Mouse (Mus musculus) 416B (cell line): Measurements from ENCODE around the gene Sycp2.

ENCODE experiments used
- DNase-seq: peaks from one replicate; pipeline ENCODE4 v3.0.0; 2011; ENCODE audit warnings: low read depth

Sycp2 gene

GRCm38 (mm10) chr2:178407053-178407815 lies at the start of gene Sycp2:
Sycp2 (minus strand) TSS chr2:178407685.
- no peak for DNase-seq

- no peak for DNase-seq
Measured at GRCm38 (mm10) chr2:178454664-178455516, 47.4 kb upstream of the Sycp2 start.

DNA sequence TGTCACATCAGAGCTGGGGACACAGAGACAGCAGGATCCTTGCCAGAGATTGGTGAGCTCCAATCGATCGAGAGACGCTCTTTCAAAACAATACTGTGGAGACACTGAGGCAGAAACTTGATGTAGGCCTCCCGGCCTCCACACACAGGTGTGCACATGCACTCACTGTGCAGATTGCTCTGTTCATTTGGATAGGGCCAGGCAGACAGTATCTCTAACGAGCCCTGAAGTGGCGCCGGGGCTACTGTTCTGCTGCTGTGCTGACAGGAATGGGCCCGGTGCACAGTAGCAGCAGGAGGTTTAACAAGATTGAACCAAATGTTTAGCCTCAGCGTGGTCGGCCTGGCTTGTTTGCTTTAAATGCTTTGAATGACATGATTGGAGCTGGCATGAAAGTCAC lies 43.5 kb upstream of the Sycp2 start:
- DNase-seq, result no peak

- DNase-seq, result no peak
Measured at GRCm38 (mm10) chr2:178450236-178450635, 42.8 kb upstream of the Sycp2 start.

DNA sequence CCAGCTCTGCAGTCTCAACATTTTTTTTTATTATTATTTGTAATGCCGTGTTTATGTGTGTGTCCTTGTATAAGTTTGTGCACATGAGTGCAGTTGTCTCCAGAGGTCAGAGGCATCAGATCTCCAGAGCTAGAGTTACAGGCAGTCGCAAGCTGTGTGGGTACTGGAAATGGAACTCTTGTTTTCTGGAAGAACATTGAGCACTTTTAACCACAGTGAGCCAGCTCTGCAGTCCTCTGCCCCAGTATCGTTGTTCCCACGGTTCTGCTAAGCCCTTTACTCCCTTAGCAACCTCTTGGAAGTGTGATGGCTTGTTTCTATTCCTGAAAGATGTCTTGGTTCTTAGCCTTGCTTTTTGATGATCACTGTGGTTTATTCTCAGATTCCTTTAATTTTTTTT lies 41.9 kb upstream of the Sycp2 start:
- no peak for DNase-seq

- DNase-seq, result no peak
Measured at GRCm38 (mm10) chr2:178437311-178437710, 29.8 kb upstream of the Sycp2 start.

- DNase-seq, result no peak
Measured at GRCm38 (mm10) chr2:178433903-178434302, 26.4 kb upstream of the Sycp2 start.

DNA sequence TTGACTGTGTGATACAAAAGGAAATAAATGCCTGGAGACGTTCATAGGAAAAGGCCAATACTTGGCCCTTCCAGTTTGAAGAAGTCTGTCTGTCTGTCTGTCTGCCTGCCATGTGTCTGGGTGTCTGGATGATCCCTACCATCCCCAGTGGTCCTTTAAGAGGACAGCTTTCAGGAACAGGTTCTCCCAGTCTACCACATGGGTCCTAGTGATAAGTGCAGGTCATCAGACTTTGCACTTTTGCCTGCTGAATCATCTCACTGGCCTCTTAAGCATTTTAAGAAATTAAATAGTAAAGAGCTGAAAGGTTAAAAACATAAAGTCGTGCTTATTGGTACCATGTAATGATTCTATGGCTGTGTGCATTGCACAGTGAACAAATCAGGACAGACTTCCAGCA lies 26.0 kb upstream of the Sycp2 start:
- DNase-seq, result no peak

DNA sequence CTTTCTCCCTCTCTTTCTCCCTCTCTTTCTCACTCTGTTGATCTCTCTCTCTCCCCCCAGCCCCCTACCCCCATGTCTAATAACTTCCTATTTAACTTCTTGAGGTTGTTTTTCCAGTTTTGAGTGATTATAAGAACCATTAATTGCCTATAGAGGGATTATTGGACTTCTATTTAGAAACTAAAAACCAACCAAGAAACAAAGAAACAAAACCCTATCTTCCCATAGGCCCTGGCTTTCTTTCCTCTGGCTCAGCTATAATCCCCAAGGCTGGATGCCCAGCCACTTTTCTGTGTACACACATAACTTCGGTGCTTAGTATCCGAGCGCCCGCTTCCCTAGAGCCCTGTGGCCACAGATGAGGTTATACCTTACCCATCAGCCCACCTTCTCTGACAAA lies 22.7 kb upstream of the Sycp2 start, which contains the start of gene Cdh26:
Cdh26 (plus strand) TSS at position 301 of the 400 bp plus-strand sequence.
- DNase-seq, result no peak

DNA sequence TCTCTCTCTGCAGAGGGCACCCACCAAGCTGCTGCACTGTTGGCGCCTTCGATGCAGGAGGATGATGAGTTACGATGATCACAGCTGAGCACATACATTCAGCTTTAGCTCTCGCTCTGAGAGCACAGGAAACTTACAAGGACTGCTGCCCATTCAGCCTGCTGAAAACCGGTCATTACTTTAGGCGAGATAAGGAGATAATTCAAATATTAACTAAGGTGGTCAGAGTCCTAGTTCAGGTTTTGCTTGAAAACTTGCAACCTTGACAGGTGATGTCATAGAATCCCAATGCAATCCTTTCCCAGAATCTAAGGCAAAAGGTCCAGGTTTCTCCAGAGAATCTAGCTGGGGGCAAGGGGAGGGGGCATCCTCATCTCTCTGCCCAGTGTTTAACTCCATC lies 21.9 kb upstream of the Sycp2 start:
- DNase-seq, result no peak

DNA sequence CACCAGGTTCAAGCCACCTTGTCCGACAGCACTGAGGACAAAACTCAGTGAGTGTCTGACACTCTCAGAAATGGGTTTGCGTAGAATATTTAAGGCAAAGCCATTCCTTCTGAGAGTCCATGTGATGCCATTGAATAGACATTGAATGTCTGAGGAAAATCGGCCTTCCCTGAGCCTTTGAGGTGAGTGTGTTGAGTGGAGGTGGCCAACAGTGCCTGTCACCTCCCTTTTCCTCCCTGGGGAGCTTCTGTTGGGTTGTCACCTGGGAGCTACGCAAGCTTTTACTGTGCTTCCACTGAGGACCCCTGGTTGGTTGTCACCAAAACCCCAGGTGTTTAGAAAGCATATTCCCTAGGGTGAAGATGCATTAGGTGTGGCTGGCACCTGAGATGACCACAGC lies 21.2 kb upstream of the Sycp2 start:
- DNase-seq, result no peak

- no peak for DNase-seq
Measured at GRCm38 (mm10) chr2:178428183-178428582, 20.7 kb upstream of the Sycp2 start.

- DNase-seq, result no peak
Measured at GRCm38 (mm10) chr2:178427181-178427580, 19.7 kb upstream of the Sycp2 start.

DNA sequence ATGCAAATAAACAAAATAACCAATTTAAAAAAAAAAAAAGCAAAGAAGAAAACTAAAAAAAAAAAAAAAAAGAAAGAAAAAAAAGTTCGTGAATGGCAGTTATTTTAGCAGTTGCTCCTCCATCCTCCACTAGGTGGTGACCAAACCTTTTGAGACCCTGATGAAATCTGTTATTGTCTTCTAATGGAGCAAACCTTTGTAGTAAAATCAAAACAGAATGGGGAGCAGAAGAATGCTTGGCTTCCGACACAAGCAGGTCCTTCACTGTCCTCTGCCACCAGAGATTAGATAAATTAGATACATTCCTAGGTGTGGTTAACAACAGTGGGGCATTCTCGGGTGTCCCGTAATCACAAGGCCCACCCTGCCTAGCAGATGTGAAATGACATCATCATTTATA lies 18.7 kb upstream of the Sycp2 start:
- peak; percentile 3 for DNase-seq

DNA sequence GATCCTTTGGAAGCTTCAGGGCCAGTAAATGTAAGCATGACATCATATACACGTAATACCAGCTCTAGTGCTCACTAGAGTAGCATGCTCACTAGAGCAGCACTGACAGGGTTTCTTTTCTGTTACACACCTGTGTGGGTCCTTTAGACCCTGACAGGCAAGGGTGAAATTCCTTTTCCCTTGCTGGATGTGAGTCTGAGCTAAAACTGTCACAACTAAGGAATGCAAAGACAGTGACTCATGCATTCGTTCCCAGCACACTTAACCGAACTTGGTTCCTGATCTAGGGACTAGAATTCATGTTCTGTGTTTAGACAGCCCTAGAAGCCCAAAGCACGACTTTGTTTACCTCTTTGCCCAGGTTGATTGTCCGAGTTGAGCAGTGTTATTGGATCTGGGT lies 15.7 kb upstream of the Sycp2 start:
- DNase-seq, result no peak

GRCm38 (mm10) chr2:178422186-178422585 lies 14.7 kb upstream of the Sycp2 start:
- DNase-seq, result no peak

GRCm38 (mm10) chr2:178421603-178422002 lies 14.1 kb upstream of the Sycp2 start:
- DNase-seq, result no peak

DNA sequence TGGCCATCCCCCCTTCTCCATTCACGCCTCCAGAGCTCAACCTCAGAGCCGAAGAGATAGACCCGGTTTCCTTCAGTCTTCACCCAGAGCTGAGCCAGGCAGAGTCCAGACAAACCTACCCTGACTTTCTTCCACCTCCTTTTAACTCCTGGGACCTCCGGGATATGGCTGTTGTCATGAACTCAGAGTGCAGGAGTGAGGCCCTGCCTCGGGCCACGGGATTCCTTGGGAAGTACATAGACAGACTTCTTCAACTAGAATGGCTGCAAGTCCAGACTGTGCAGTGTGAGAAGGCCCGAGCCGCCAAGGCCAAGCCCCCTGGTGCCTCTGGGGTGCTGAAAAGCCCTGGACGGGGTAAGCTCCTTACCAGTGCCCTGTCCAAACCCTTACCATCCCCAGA lies 13.1 kb upstream of the Sycp2 start:
- no peak for DNase-seq

DNA sequence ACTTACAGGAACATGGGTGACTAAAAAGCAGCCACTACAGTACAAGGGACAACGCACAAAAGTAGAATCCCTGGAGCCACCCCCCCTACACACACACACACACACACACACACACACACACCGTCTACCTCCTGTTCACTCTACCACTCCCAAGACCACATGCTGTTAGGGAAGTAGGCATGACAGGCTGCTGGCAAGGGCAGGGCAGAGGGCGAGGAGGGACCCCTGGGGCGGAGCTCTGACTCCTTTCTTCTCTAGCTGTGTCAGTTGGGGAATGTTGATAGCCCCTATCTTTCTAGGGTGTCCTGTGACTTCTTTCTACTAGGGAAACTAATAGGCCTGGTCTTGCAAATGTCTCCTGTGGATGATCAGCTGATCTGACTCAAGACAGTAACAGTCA lies 9.5 kb upstream of the Sycp2 start:
- DNase-seq, result no peak

- DNase-seq, result no peak
Measured at GRCm38 (mm10) chr2:178416427-178416826, 8.9 kb upstream of the Sycp2 start.

DNA sequence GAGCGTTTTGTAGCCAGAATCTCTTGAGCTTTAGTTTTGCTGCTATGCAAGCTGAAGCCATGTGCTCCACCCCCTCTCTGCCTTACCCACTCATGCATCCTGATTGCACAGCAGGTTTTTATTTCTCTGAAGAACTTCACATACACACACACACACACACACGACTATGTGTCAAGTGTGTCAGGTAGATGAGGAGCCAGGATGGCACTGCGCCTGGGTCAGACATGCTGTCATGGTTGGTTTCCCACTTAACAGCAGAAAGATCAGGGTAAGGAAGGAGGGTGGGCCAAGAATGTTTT lies 7.6 kb upstream of the Sycp2 start:
- DNase-seq, result no peak

DNA sequence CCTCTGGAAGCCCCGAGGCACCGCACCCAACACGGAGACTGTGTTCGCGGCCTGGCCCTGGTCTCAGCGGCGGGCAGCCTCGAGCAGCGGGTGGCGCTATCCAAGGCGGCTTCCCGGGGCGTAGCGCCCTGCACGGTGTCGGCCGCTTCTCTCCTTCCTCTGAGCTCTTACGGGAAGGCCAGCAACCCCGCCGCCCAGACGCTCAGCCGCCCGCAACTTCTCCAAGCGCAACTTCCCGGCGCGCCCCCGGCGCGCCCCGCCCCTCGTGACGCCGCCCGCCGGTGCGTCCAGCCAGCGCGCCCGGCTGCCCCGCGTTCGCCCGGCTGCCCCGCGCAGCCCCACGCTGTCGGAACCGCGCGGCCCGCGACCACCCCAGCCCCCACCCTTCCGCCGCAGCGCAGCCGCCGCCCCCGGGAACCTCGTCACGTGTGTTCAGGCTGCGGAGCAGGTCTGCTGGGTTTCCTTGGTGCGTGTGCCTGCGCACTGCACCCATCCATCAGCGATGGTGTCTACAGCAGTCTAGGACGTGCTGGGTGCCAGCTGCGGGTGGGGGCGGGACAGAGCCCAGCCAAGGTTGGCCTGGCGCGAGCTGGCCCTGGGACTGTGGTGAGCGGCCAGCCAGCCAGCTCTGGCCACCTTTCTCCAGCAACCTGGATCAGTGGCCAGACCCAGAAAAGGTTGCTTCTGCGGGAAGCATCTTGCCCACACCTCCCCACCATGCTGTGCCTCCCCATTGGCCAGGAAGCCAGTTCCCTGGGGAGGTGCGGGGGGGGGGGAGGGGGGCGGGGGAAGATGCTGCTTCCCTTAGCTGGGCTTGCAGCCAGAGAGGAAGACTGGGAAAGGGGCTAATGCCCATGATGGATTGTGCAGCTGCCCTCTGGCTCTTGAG lies 7.0 kb upstream of the Sycp2 start, which contains the start of the genes Ppp1r3d and Fam217b:
Ppp1r3d (minus strand) TSS at position 212 of the 889 bp plus-strand sequence.
Fam217b (plus strand) TSS at position 264 of the 889 bp plus-strand sequence.
- no peak for DNase-seq
